Mouse (Mus musculus) hindbrain, embryonic 14.5 days (tissue): ENCODE measurements around the gene Tnik. TPM values are rescaled to one million over a fixed set of nuclear protein-coding genes. Genes with fewer than 3 reads are reported as not detected.

Experiments used
- ATAC-seq: fragments of 200-750 bp; cut with Nextera tagmentation; 2 replicates; pipeline ENCODE4 v1.8.0; 2017; ENCODE audit warnings: moderate number of reproducible peaks, mild to moderate bottlenecking, moderate TSS enrichment, moderate library complexity; ENCODE audit not compliant: low FRiP score
- DNase-seq: peaks from one replicate; pipeline ENCODE4 v3.0.0-alpha.2; 2015; ENCODE audit warnings: low spot score
- H3K27ac ChIP-seq: fragments of 300-500 bp; sonication (generic); 2 replicates; pipeline ENCODE4 v1.5.1; 2014; ENCODE audit warnings: mild to moderate bottlenecking, moderate library complexity
- H3K27me3 ChIP-seq: fragments of 300-500 bp; sonication (generic); 2 replicates; pipeline ENCODE4 v1.6.1; 2014; ENCODE audit warnings: mild to moderate bottlenecking, low read length, mixed read lengths; ENCODE audit not compliant: control insufficient read depth, insufficient read depth
- H3K36me3 ChIP-seq: fragments of 300-500 bp; sonication (generic); replicated peaks from 2 replicates; pipeline ENCODE4 v1.6.1; 2014; ENCODE audit not compliant: control insufficient read depth, insufficient read depth
- H3K4me1 ChIP-seq: fragments of 300-500 bp; sonication (generic); replicated peaks from 2 replicates; pipeline ENCODE4 v1.6.1; 2014; ENCODE audit warnings: antibody characterized with exemption, low read length, mixed read lengths; ENCODE audit not compliant: control insufficient read depth, insufficient read depth
- H3K4me2 ChIP-seq: fragments of 300-500 bp; sonication (generic); replicated peaks from 2 replicates; pipeline ENCODE4 v1.6.1; 2014; ENCODE audit warnings: mild to moderate bottlenecking, moderate library complexity
- H3K4me3 ChIP-seq: fragments of 300-500 bp; sonication (generic); replicated peaks from 2 replicates; pipeline ENCODE4 v1.5.1; 2014; ENCODE audit warnings: mild to moderate bottlenecking, low read length
- H3K9ac ChIP-seq: fragments of 300-500 bp; sonication (generic); 2 replicates; pipeline ENCODE4 v1.6.1; 2014
- H3K9me3 ChIP-seq: fragments of 300-500 bp; sonication (generic); 2 replicates; pipeline ENCODE4 v1.6.1; 2016; ENCODE audit warnings: low read length; ENCODE audit not compliant: control insufficient read depth
- WGBS: fragments of 180-500 bp; shearing (Covaris S2); extraction: QIAGEN DNeasy Blood & Tissue Kit; methylation state at CpG from one replicate; pipeline ENCODE4 v1.1.7; 2014; 5-methylcytosine and 5-hydroxymethylcytosine counted together
- polyA plus RNA-seq: library from polyadenylated mRNA; unstranded; fragments of >200 nt; fragmentation: Nextera tagmentation; extraction: Ambion mirVana; gene quantifications from 2 replicates; pipeline ENCODE4 v1.2.1, GENCODE M21; 2014

Gene Tnik
- 86.0 and 97.5 TPM in 2 replicates for polyA plus RNA-seq

GRCm38 (mm10) chr3:28263002-28263947 is at the start of gene Tnik:
Gene Tnik (plus strand): TSS chr3:28263214.
- ATAC-seq (peak; percentile 92), DNase-seq (peak; percentile 79)
- H3K27me3 ChIP-seq: no peaks in the 10 kb centered on the region
- peak within 1 kb of the TSS; percentile 87 for H3K4me2 ChIP-seq
- no peaks in the 10 kb centered on the region for H3K36me3 ChIP-seq
- peaks cover 30% of the 10 kb centered on the region for H3K4me1 ChIP-seq
- H3K4me3 ChIP-seq: peak within 1 kb of the TSS; percentile 77
- no peaks in the 10 kb centered on the region for H3K9me3 ChIP-seq
- H3K9ac ChIP-seq: peak within 1 kb of the TSS; percentile 96
- WGBS: under 1% methylated on average over 59 of the region's 59 CpGs
- H3K27ac ChIP-seq: peak within 1 kb of the TSS; percentile 96

GRCm38 (mm10) chr3:28214886-28215311 is 48.1 kb upstream of the Tnik start:
- H3K36me3 ChIP-seq: no peaks in the 10 kb centered on the region
- H3K4me3 ChIP-seq: no peak overlapping the region
- H3K9ac ChIP-seq: no peak overlapping the region
- no peak overlapping the region for H3K4me2 ChIP-seq
- ATAC-seq (no peak), DNase-seq (no peak)
- H3K9me3 ChIP-seq: no peaks in the 10 kb centered on the region
- 88% methylated on average over 7 of the region's 7 CpGs for WGBS
- H3K4me1 ChIP-seq: no peaks in the 10 kb centered on the region
- no peaks in the 10 kb centered on the region for H3K27me3 ChIP-seq
- H3K27ac ChIP-seq: no peak overlapping the region

GRCm38 (mm10) chr3:28217001-28217400 is 46.0 kb upstream of the Tnik start:
- Histone ChIP-seq H3K36me3 (no peaks in the 10 kb centered on the region), H3K4me1 (no peaks in the 10 kb centered on the region), H3K4me3 (no peak overlapping the region), H3K27ac (no peak overlapping the region), H3K9ac (no peak overlapping the region), H3K4me2 (no peak overlapping the region), H3K9me3 (no peaks in the 10 kb centered on the region), H3K27me3 (no peaks in the 10 kb centered on the region)
- no peak for DNase-seq
- no peak for ATAC-seq
- 12% methylated on average over 5 of the region's 5 CpGs for WGBS

DNA sequence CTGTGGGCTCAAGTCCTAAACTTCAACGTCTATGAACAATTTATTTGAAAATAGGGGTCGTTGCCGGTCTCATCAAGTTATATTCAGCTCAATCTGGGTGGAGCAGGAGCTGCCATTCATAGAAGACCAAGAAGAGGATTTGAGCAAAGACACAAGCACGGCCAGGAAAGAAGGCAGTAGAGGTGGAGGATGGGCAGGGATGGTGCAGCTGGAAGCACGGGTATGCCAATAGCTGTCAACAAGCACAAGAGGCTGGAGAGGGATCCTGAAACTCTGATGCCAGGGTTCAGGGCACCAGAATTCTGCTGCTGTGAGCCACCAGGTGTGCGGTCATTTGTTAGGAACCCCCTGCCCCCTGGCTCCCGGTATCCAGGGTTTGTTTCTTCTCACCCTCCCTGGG is 43.5 kb upstream of the Tnik start:
- no peak overlapping the region for H3K9ac ChIP-seq
- H3K36me3 ChIP-seq: no peaks in the 10 kb centered on the region
- H3K9me3 ChIP-seq: no peaks in the 10 kb centered on the region
- 0 out of 2 replicates have a peak, but pooled peaks cover 2% of the 10 kb centered on the region for H3K4me1 ChIP-seq
- H3K4me3 ChIP-seq: no peak overlapping the region
- ATAC-seq: no peak
- DNase-seq: no peak
- no peak overlapping the region for H3K4me2 ChIP-seq
- WGBS: 88% methylated on average over 7 of the region's 7 CpGs
- no peaks in the 10 kb centered on the region for H3K27me3 ChIP-seq
- no peak overlapping the region for H3K27ac ChIP-seq

GRCm38 (mm10) chr3:28219964-28220363 is 43.0 kb upstream of the Tnik start:
- ATAC-seq (no peak), DNase-seq (no peak)
- H3K36me3 ChIP-seq: no peaks in the 10 kb centered on the region
- H3K4me3 ChIP-seq: no peak overlapping the region
- H3K4me1 ChIP-seq: peaks cover 6% of the 10 kb centered on the region; the same call in 1 of the 2 replicates
- no peaks in the 10 kb centered on the region for H3K27me3 ChIP-seq
- WGBS: 88% methylated on average over 3 of the region's 3 CpGs
- no peak overlapping the region for H3K27ac ChIP-seq
- H3K9me3 ChIP-seq: no peaks in the 10 kb centered on the region
- no peak overlapping the region for H3K4me2 ChIP-seq
- H3K9ac ChIP-seq: no peak overlapping the region

DNA sequence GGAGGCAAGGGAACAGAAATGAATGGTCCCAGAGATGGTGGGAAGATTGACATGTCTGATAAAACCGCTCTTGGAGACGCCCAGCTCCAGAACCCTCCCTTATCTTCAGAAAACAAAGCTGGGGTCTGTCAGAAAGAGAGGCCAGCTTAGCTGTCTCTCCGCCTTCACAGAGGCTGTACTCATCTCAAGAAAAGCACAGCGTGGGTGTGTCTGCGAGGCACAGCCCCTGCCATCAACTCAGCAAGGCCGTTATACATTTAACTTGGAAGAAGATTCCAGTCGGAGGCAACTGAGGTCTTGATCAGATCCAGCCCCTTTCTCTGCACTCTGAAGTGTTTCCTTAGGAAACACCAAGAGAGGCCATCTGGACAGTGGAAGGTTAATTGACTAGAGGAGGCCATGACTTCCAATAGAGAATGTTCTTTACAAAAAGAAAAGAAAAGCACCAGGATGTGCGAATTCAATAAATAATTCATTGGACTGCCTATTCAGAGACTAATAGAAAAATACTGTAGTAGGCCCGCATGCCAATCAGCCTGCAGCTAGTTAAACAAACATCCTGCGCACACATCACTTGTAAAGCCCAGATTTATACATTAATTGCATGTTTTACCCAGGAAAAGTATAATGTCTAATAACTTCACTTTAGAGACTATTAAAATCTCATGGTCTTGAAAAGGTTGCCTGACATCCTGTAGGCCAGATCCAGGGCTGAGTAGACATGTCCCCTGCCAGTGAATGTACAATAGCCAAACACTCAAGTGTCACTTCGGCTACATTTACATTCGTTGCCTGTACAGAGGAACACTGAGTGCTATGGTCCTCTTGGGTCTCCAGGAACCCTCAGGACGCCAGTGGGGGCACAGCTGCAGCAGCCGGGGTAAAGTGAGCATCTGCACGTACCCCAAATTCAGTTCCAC is 38.3 kb upstream of the Tnik start:
- peak overlapping the region; percentile 32; the same call in 1 of the 2 replicates for H3K27ac ChIP-seq
- ATAC-seq: peak; percentile 48; the same call in 1 of the 2 replicates
- WGBS: 35% methylated on average over 15 of the region's 15 CpGs

GRCm38 (mm10) chr3:28225357-28225905 is 37.6 kb upstream of the Tnik start:
- no peaks in the 10 kb centered on the region for H3K36me3 ChIP-seq
- no peaks in the 10 kb centered on the region for H3K27me3 ChIP-seq
- H3K9me3 ChIP-seq: no peaks in the 10 kb centered on the region
- WGBS: 58% methylated on average over 9 of the region's 9 CpGs
- H3K4me1 ChIP-seq: peaks cover 9% of the 10 kb centered on the region; the same call in 1 of the 2 replicates
- DNase-seq: no peak
- H3K27ac ChIP-seq: 0 out of 2 replicates have a peak overlapping the region, but pooled peaks have one; percentile 32
- H3K4me3 ChIP-seq: no peak overlapping the region
- ATAC-seq: no peak
- H3K4me2 ChIP-seq: no peak overlapping the region
- H3K9ac ChIP-seq: no peak overlapping the region

More for the DNA sequence above, 38.3 kb upstream of the Tnik start:
- Histone ChIP-seq H3K4me1 (peaks cover 9% of the 10 kb centered on the region; the same call in 1 of the 2 replicates), H3K36me3 (no peaks in the 10 kb centered on the region), H3K4me2 (no peak overlapping the region), H3K9ac (no peak overlapping the region), H3K4me3 (no peak overlapping the region), H3K27me3 (no peaks in the 10 kb centered on the region), H3K9me3 (no peaks in the 10 kb centered on the region)
- DNase-seq: no peak

DNA sequence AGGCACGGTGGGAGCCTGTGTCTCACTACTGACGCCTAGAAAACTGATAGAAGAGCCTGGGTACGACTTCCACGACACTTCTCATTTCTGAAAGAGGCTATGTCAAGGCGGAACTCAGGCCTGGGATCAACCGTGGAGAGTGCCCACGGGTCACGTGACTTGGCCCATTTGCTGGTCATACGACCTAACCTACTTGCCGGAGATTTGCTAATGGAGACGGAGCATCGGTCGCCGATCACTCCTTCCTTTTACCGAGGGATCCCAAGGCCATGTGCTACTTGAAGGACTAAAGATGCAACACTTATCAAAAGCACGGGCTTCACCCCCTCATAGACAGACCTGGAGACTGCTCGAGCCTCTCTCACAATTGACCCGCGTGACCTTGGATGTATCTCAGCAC is 36.8 kb upstream of the Tnik start:
- Histone ChIP-seq H3K4me2 (no peak overlapping the region), H3K4me3 (no peak overlapping the region), H3K9ac (no peak overlapping the region), H3K27me3 (no peaks in the 10 kb centered on the region), H3K36me3 (no peaks in the 10 kb centered on the region), H3K27ac (no peak overlapping the region), H3K9me3 (no peaks in the 10 kb centered on the region), H3K4me1 (peaks cover 9% of the 10 kb centered on the region; the same call in 1 of the 2 replicates)
- ATAC-seq: no peak
- DNase-seq: no peak
- WGBS: 89% methylated on average over 19 of the region's 19 CpGs
